Mouse (Mus musculus) hematopoietic stem cell, adult 5-6 weeks (primary cell): ENCODE measurements around the gene Olfr514. TPM values are rescaled to one million over a fixed set of nuclear protein-coding genes. Genes with fewer than 3 reads are reported as not detected.
A peak's percentile ranks its signal among the peaks of the same experiment; 100 is the strongest.

Source experiments
- ATAC-seq, 2 experiments: fragments of 125-278 bp in 1 of 2; replicated peaks in 1 of 2; 2 replicates each; pipeline ENCODE4 v1.8.0; 2016 to 2017; ENCODE audit warnings: inconsistent platforms in 2 of 2, mild to moderate bottlenecking in 2 of 2, moderate number of reproducible peaks in 2 of 2, low read depth in 1 of 2, moderate TSS enrichment in 1 of 2; ENCODE audit not compliant: low FRiP score in 2 of 2, poor library complexity in 2 of 2, severe bottlenecking in 2 of 2, insufficient read depth in 1 of 2, low TSS enrichment in 1 of 2
- total RNA-seq: library from RNA; stranded (forward); fragments of 172-1452, 232-1000 nt; gene quantifications from 2 replicates; pipeline ENCODE4 v1.2.3, GENCODE M21; 2017

Olfr514 gene
- not detected in 2 replicates for total RNA-seq

DNA sequence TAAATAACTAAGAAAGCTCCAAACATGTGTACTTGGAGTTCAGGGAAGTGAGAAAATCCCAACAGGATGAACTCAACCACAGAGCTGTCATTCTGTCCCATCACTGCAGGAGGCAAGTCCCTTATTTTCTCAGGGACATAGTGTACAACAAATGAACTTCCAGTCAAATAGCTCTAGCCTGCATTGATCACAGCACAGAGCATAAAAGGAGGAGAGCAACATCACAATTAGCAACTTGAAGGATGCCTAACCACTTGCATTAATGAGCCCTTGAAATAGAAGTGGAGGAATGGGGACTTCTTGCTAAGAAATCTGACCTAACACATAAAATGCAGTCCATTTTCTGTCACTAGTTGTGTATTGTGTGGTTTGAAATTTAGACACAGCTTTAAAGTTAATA, at the start of gene Olfr514:
Olfr514 (minus strand) TSS at position 101 of the 400 bp plus-strand sequence.
- ATAC-seq: no peak

DNA sequence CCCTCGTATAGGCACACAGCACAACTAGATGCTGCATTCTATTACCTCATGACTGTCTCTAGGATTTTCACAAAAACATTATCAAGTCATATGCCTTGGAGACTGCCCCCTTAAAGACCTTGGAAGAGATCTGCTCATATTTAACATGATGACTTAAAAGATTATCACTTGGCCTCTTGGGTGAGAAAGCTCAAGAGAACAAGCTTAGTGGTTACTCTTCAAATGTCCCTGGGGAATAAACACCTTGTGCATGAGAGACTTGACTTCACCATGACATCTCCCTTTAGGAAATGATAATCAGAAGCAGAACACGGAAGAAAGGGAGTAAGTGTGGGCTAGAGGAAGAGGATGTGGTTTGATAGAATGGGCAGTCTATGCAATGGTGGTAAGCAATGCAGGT, 46.5 kb upstream of the Olfr514 start, which contains the start of gene Olfr517:
Olfr517 (minus strand) TSS at position 101 of the 400 bp plus-strand sequence.
- no peak for ATAC-seq

DNA sequence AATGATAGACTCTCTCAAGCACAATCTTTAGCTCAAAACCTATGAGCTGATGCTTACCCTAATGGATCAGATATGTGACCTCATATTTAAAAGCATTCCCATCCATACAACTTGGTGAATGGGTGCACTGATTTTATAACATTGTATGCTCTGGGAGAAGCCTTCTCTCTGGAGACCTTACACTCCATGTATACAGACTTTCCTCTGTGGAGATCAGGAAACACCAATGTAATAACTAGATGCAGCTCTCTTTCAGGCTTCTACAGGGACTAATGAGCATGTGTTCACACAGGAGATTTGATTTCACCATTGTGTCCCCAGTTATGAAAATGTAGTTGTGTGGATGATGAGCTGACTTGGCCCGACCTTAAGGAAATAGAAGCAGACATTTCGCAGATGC, 24.6 kb upstream of the Olfr514 start, which contains the start of gene Olfr516:
Olfr516 (minus strand) TSS at position 101 of the 400 bp plus-strand sequence.
- ATAC-seq: no peak

DNA sequence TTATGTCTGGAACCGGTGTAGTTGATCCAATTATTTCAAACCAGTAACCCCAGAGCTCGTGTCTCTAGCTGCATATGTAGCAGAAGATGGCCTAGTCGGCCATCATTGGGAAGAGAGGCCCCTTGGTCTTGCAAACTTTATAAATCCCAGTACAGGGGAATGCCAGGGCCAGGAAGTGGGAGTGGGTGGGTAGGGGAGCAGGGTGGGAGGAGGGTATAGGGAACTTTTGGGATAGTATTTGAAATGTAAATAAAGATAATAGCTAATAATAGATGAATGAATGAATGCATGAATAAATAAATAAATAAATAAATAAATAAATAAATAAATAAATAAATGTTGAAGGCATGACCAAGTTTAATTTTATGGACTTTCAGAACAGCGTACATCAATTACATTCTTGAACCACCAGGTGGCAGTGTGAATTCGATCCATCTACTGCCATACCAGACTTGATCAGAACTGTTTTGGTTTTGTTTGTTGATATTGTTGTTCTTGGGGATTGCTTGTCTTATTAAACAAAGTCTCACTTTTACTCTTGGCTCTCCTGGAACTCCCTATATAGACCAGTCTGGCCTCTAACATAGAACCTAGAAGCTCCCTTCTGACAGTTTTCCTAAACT, 11.1 kb downstream of the Olfr514 start:
- peak; percentile 65 to 77; a peak in 3 of 4 replicates for ATAC-seq

DNA sequence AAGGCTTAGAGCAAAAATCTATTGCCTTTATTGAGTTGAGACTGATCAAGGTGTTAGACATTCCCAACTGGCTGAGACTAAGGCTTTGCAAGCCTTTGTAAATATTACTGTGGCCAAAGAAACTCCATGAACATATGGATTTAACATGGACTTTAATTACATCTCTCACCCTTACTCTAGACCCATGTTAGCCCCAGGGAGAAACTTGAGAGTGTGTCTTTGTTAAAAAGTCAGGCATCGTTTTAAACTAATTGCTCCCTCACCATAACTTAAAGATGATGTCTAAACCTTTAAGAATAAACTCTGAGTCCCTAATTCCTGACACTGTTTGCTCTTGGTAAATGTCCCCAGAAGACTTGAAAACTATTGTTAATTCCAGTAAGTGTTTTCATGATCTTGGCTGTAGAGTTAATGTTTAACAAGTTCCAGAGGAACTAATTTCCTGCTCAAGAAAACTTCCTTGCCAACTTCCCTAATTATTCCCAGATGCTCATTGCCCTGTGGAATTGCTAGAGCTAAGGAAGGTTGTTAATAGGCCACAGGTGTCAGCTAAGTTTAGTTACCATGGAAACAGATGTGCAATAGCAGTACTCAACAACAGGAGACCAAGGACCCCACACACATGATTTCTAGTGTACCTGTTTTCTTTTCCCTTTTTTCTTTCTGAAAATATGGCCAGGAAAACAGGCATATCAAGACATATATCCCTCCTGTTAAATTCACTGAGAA, 28.4 kb downstream of the Olfr514 start:
- no peak for ATAC-seq

Other genes with a start within 250 kb of the Olfr514 start
- not detected in 2 replicates for gene Olfr506, start 215.2 kb downstream of the Olfr514 start, total RNA-seq
- not detected in 2 replicates for gene Olfr507, start 204.2 kb downstream of the Olfr514 start, total RNA-seq
- not detected in 2 replicates for gene Olfr508, start 196.0 kb downstream of the Olfr514 start, total RNA-seq
- gene Olfr509, start 174.1 kb downstream of the Olfr514 start, total RNA-seq: not detected in 2 replicates
- gene Olfr510, start 159.6 kb downstream of the Olfr514 start, total RNA-seq: not detected in 2 replicates
- gene Olfr512, start 112.7 kb downstream of the Olfr514 start, total RNA-seq: not detected in 2 replicates
- not detected in 2 replicates for gene Olfr513, start 75.0 kb downstream of the Olfr514 start, total RNA-seq
- not detected in 2 replicates for gene Olfr516, start 24.5 kb upstream of the Olfr514 start, total RNA-seq
- not detected in 2 replicates for gene Olfr517, start 46.4 kb upstream of the Olfr514 start, total RNA-seq
- gene Olfr518, start 59.0 kb upstream of the Olfr514 start, total RNA-seq: not detected in 2 replicates
- not detected in 2 replicates for gene Olfr519, start 68.4 kb upstream of the Olfr514 start, total RNA-seq
- gene Nlrp10, start 104.2 kb upstream of the Olfr514 start, total RNA-seq: 7.6 and 8.3 TPM in 2 replicates
- 66.9 and 85.4 TPM in 2 replicates for gene Eif3f, start 108.4 kb upstream of the Olfr514 start, total RNA-seq
- gene Tub, start 124.3 kb upstream of the Olfr514 start, total RNA-seq: not detected in 2 replicates